Mouse (Mus musculus) intestine, postnatal 0 days (tissue): ENCODE measurements at regions not wholly inside any gene's neighbourhood (a gene's known extent, or its start where the extent isn't known, plus 50 kb on each side); places are given as distances from the start of the nearest gene placed in this dataset.

ENCODE experiments used
- ATAC-seq: fragments of 200-750 bp; cut with Nextera tagmentation; 2 replicates; pipeline ENCODE4 v1.8.0; 2017; ENCODE audit warnings: mild to moderate bottlenecking, moderate TSS enrichment, moderate library complexity
- H3K27ac ChIP-seq: fragments of 300-500 bp; sonication (generic); 2 replicates; pipeline ENCODE4 v1.5.1; 2014; ENCODE audit warnings: mild to moderate bottlenecking, low read depth, low read length, moderate library complexity
- H3K27me3 ChIP-seq: fragments of 300-500 bp; sonication (generic); replicated peaks from 2 replicates; pipeline ENCODE4 v1.6.1; 2014; ENCODE audit warnings: low read length, mixed read lengths; ENCODE audit not compliant: control insufficient read depth, insufficient read depth
- H3K36me3 ChIP-seq: fragments of 300-500 bp; sonication (generic); 2 replicates; pipeline ENCODE4 v1.6.1; 2014; ENCODE audit warnings: mild to moderate bottlenecking, moderate library complexity; ENCODE audit not compliant: control insufficient read depth, insufficient read depth
- H3K4me1 ChIP-seq: fragments of 300-500 bp; sonication (generic); replicated peaks from 2 replicates; pipeline ENCODE4 v1.6.1; 2014; ENCODE audit warnings: antibody characterized with exemption, low read length, mixed read lengths; ENCODE audit not compliant: control insufficient read depth, insufficient read depth
- H3K4me2 ChIP-seq: fragments of 300-500 bp; sonication (generic); replicated peaks from 2 replicates; pipeline ENCODE4 v1.6.1; 2014; ENCODE audit warnings: low read depth, mild to moderate bottlenecking, moderate library complexity
- H3K4me3 ChIP-seq: fragments of 300-500 bp; sonication (generic); 2 replicates; pipeline ENCODE4 v1.5.1; 2014; ENCODE audit warnings: low read depth, low read length
- H3K9ac ChIP-seq: fragments of 300-500 bp; sonication (generic); 2 replicates; pipeline ENCODE4 v1.6.1; 2014; ENCODE audit warnings: mild to moderate bottlenecking, low read depth, low read length
- H3K9me3 ChIP-seq: fragments of 300-500 bp; sonication (generic); 2 replicates; pipeline ENCODE4 v1.6.1; 2016; ENCODE audit warnings: mixed run types; ENCODE audit not compliant: control insufficient read depth
- CTCF ChIP-seq: sonication (generic); IDR thresholded peaks from 2 replicates; pipeline ENCODE4 v1.5.1; 2016; ENCODE audit warnings: low read depth, mild to moderate bottlenecking, control low read depth, antibody characterized with exemption, moderate library complexity
- WGBS: fragments of 180-500 bp; shearing (Covaris S2); extraction: QIAGEN DNeasy Blood & Tissue Kit; methylation state at CpG from one replicate; pipeline ENCODE4 v1.1.7; 2014; 5-methylcytosine and 5-hydroxymethylcytosine counted together

GRCm38 (mm10) chr16:87028516-87029145 is 325.4 kb upstream of the N6amt1 start:
- Histone ChIP-seq H3K4me3 (no peak overlapping the region), H3K27ac (no peak overlapping the region), H3K4me2 (no peak overlapping the region), H3K9me3 (no peaks in the 10 kb centered on the region), H3K9ac (no peak overlapping the region), H3K4me1 (no peaks in the 10 kb centered on the region), H3K36me3 (no peaks in the 10 kb centered on the region), H3K27me3 (no peaks in the 10 kb centered on the region)
- 75% methylated on average over 5 of the region's 5 CpGs for WGBS
- no peak for ATAC-seq
- TF ChIP-seq CTCF: no peak

- Histone ChIP-seq H3K4me2 (no peak overlapping the region), H3K9ac (no peak overlapping the region), H3K4me1 (no peaks in the 10 kb centered on the region), H3K4me3 (no peak overlapping the region), H3K36me3 (no peaks in the 10 kb centered on the region), H3K9me3 (no peaks in the 10 kb centered on the region), H3K27ac (no peak overlapping the region), H3K27me3 (no peaks in the 10 kb centered on the region)
- no peak for ATAC-seq
- no peak for TF ChIP-seq CTCF
- WGBS: 81% methylated on average over 1 of the region's 1 CpGs
These were observed 326.4 kb upstream of the N6amt1 start for GRCm38 (mm10) chr16:87027621-87028020.

GRCm38 (mm10) chr16:87022041-87022440 is 331.9 kb upstream of the N6amt1 start:
- no peaks in the 10 kb centered on the region for H3K9me3 ChIP-seq
- H3K27ac ChIP-seq: no peak overlapping the region
- no peaks in the 10 kb centered on the region for H3K36me3 ChIP-seq
- WGBS: 89% methylated on average over 4 of the region's 4 CpGs
- no peak for ATAC-seq
- no peak overlapping the region for H3K9ac ChIP-seq
- no peak for TF ChIP-seq CTCF
- no peak overlapping the region for H3K4me3 ChIP-seq
- H3K4me1 ChIP-seq: no peaks in the 10 kb centered on the region
- H3K27me3 ChIP-seq: no peaks in the 10 kb centered on the region
- H3K4me2 ChIP-seq: no peak overlapping the region

- Histone ChIP-seq H3K9me3 (no peaks in the 10 kb centered on the region), H3K4me3 (no peak overlapping the region), H3K27me3 (no peaks in the 10 kb centered on the region), H3K9ac (no peak overlapping the region), H3K27ac (no peak overlapping the region), H3K4me2 (no peak overlapping the region), H3K36me3 (no peaks in the 10 kb centered on the region), H3K4me1 (no peaks in the 10 kb centered on the region)
- TF ChIP-seq CTCF: no peak
- no peak for ATAC-seq
- WGBS: 67% methylated on average over 7 of the region's 7 CpGs
These were observed 336.8 kb upstream of the N6amt1 start for GRCm38 (mm10) chr16:87017107-87017670.

- Histone ChIP-seq H3K4me3 (no peak overlapping the region), H3K4me2 (no peak overlapping the region), H3K27me3 (no peaks in the 10 kb centered on the region), H3K4me1 (no peaks in the 10 kb centered on the region), H3K27ac (no peak overlapping the region), H3K9ac (no peak overlapping the region), H3K36me3 (no peaks in the 10 kb centered on the region), H3K9me3 (no peaks in the 10 kb centered on the region)
- no peak for ATAC-seq
- 71% methylated on average over 3 of the region's 3 CpGs for WGBS
- TF ChIP-seq CTCF: no peak
These were observed 352.4 kb upstream of the N6amt1 start for GRCm38 (mm10) chr16:87001579-87001978.

DNA sequence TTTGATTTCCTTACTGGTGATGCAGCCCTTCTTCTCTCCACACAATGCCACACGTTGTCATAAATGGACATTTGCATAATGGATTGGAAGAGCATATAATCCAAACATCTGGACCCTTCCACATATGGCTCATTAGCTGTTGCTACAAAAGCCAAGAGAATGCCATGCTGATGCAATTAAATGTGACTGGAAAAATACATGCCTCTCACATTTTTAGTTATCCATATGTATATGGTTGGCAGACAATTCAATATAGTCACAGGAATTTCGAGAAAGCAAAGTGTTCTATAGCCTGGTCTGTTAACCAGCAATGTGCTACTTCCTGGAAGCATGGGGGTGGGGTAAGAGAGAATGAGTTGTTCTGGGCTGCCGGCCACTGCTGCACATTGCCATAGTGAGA is 352.9 kb upstream of the N6amt1 start:
- ATAC-seq: no peak
- Histone ChIP-seq H3K4me2 (no peak overlapping the region), H3K27me3 (no peaks in the 10 kb centered on the region), H3K27ac (no peak overlapping the region), H3K9me3 (no peaks in the 10 kb centered on the region), H3K4me1 (no peaks in the 10 kb centered on the region), H3K9ac (no peak overlapping the region), H3K4me3 (no peak overlapping the region), H3K36me3 (no peaks in the 10 kb centered on the region)
- no peak for TF ChIP-seq CTCF
- WGBS: 47% methylated on average over 3 of the region's 3 CpGs
